Mouse (Mus musculus) liver, embryonic 13.5 days (tissue): ENCODE results near the gene Mapk8ip2. TPM values are rescaled to one million over a fixed set of nuclear protein-coding genes. Genes with fewer than 3 reads are reported as not detected.

Source experiments
- ATAC-seq: fragments of 200-750 bp; cut with Nextera tagmentation; 2 replicates; pipeline ENCODE4 v1.8.0; 2017; ENCODE audit warnings: low read depth, mild to moderate bottlenecking, moderate number of reproducible peaks, moderate library complexity
- DNase-seq: peaks from one replicate; pipeline ENCODE4 v3.0.0; 2022
- H3K27ac ChIP-seq: fragments of 300-500 bp; sonication (generic); 2 replicates; pipeline ENCODE4 v1.5.1; 2015; ENCODE audit warnings: moderate library complexity, mild to moderate bottlenecking, inconsistent platforms
- H3K27me3 ChIP-seq: fragments of 300-500 bp; sonication (generic); 2 replicates; pipeline ENCODE4 v1.6.1; 2015; ENCODE audit warnings: mild to moderate bottlenecking, inconsistent platforms
- H3K36me3 ChIP-seq: fragments of 300-500 bp; sonication (generic); 2 replicates; pipeline ENCODE4 v1.6.1; 2015; ENCODE audit warnings: mild to moderate bottlenecking, inconsistent platforms
- H3K4me1 ChIP-seq: fragments of 300-500 bp; sonication (generic); replicated peaks from 2 replicates; pipeline ENCODE4 v1.6.1; 2015; ENCODE audit warnings: inconsistent platforms
- H3K4me2 ChIP-seq: fragments of 300-500 bp; sonication (generic); 2 replicates; pipeline ENCODE4 v1.6.1; 2015; ENCODE audit warnings: inconsistent platforms, mild to moderate bottlenecking, moderate library complexity
- H3K4me3 ChIP-seq: fragments of 300-500 bp; sonication (generic); replicated peaks from 2 replicates; pipeline ENCODE4 v1.5.1; 2015; ENCODE audit warnings: mild to moderate bottlenecking, inconsistent platforms
- H3K9ac ChIP-seq: fragments of 300-500 bp; sonication (generic); 2 replicates; pipeline ENCODE4 v1.6.1; 2015; ENCODE audit warnings: mild to moderate bottlenecking, inconsistent platforms
- H3K9me3 ChIP-seq: fragments of 300-500 bp; sonication (generic); replicated peaks from 2 replicates; pipeline ENCODE4 v1.6.1; 2016; ENCODE audit warnings: inconsistent platforms
- WGBS: fragments of 180-500 bp; shearing (Covaris S2); methylation state at CpG from one replicate; pipeline ENCODE4 v1.1.7; 2015; ENCODE audit not compliant: insufficient replicate concordance; 5-methylcytosine and 5-hydroxymethylcytosine counted together
- polyA plus RNA-seq: library from polyadenylated mRNA; unstranded; fragments of >200 nt; fragmentation: Nextera tagmentation; extraction: Ambion mirVana; gene quantifications from 2 replicates; pipeline ENCODE4 v1.2.1, GENCODE M21; 2015

Mapk8ip2 gene
- 0.12 and 0.14 TPM in 2 replicates for polyA plus RNA-seq

DNA sequence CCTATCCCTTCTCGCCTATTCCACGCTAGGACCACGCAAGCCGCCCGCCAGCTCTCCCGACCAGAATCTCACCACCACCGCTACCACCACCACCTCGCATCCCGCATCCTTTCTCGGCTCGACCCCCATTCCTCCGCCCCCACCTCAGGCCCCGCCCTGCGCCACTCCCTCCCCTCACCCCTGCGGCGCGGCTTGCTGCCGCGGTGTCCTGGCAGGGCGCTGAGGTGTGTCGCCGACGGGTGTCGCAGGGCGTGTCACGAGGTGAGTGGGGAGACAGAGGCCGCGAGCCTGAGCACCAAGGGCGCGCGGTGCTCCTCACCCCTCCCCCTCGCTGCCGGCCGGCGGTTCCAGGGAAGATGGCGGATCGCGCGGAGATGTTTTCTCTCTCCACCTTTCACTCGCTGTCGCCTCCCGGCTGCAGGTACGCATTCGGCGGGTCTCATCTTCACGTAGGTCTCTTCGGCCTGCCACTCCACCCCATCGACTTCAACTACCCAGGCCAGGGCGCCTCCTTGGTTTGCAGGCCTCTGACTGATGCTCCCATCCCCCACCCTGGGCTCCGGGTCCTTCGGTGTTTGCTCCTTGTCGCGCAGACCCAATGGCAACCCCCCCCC, at the start of gene Mapk8ip2:
Gene Mapk8ip2, plus strand, starts transcription at position 49 of the 614 bp plus-strand sequence.
- H3K9ac ChIP-seq, result no peak within 1 kb of the TSS
- peaks cover 70% of the 10 kb centered on the region for H3K27me3 ChIP-seq
- DNase-seq (no peak), ATAC-seq (no peak)
- H3K9me3 ChIP-seq, result no peaks in the 10 kb centered on the region
- H3K4me3 ChIP-seq, result peak within 1 kb of the TSS; percentile 46
- H3K36me3 ChIP-seq, result no peaks in the 10 kb centered on the region
- no peak within 1 kb of the TSS for H3K27ac ChIP-seq
- H3K4me1 ChIP-seq, result peaks cover 11% of the 10 kb centered on the region
- 2% methylated on average over 53 of the region's 53 CpGs for WGBS
- H3K4me2 ChIP-seq, result peak within 1 kb of the TSS; percentile 58

- WGBS, result 59% methylated on average over 10 of the region's 10 CpGs
- Histone ChIP-seq H3K4me1 (no peaks in the 10 kb centered on the region), H3K9ac (no peak overlapping the region)
Measured at GRCm38 (mm10) chr15:89404831-89405623, 48.7 kb upstream of the Mapk8ip2 start.

GRCm38 (mm10) chr15:89406691-89407090, 47.0 kb upstream of the Mapk8ip2 start:
- no peak for ATAC-seq

More at GRCm38 (mm10) chr15:89404831-89405623, 48.7 kb upstream of the Mapk8ip2 start:
- Histone ChIP-seq H3K4me2 (no peak overlapping the region), H3K27me3 (no peaks in the 10 kb centered on the region), H3K9me3 (no peaks in the 10 kb centered on the region; the same call in 1 of the 2 replicates), H3K36me3 (no peaks in the 10 kb centered on the region), H3K4me3 (no peak overlapping the region), H3K27ac (no peak overlapping the region)
- no peak for DNase-seq
- ATAC-seq, result no peak

DNA sequence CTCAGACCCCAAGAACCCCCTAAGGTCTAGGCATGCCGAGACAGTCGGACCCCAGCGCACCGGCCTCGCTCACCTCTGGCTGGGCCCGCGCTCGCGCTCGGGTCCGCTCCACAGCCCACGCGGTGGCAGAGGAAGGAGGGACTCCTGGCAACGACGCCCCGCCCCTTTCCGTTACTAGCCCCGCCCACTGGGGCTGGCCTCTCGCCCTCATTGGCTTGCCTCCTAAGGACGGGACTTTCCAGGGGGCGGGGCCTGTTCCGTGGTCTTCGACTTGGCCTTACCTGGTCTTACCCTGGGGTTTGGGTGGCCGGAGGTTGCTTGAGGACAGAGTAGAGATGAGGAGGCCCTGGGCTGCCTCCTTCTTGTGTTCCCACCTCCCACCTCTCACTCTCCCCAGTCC, 43.6 kb upstream of the Mapk8ip2 start, which contains the start of gene Syce3:
Gene Syce3, minus strand, starts transcription at position 386 of the 400 bp plus-strand sequence.
- no peak within 1 kb of the TSS for H3K4me2 ChIP-seq
- no peak within 1 kb of the TSS for H3K4me3 ChIP-seq
- no peak within 1 kb of the TSS for H3K9ac ChIP-seq
- H3K4me1 ChIP-seq, result no peaks in the 10 kb centered on the region
- H3K27me3 ChIP-seq, result no peaks in the 10 kb centered on the region
- DNase-seq, result no peak
- H3K27ac ChIP-seq, result no peak within 1 kb of the TSS
- no peak for ATAC-seq
- 65% methylated on average over 19 of the region's 24 CpGs for WGBS
- H3K9me3 ChIP-seq, result no peaks in the 10 kb centered on the region; the same call in 1 of the 2 replicates
- no peaks in the 10 kb centered on the region for H3K36me3 ChIP-seq

More at GRCm38 (mm10) chr15:89406691-89407090, 47.0 kb upstream of the Mapk8ip2 start:
- Histone ChIP-seq H3K4me2 (no peak overlapping the region), H3K9ac (no peak overlapping the region), H3K4me1 (no peaks in the 10 kb centered on the region), H3K9me3 (no peaks in the 10 kb centered on the region; the same call in 1 of the 2 replicates), H3K27me3 (no peaks in the 10 kb centered on the region), H3K36me3 (no peaks in the 10 kb centered on the region), H3K27ac (no peak overlapping the region), H3K4me3 (no peak overlapping the region)
- no peak for DNase-seq

GRCm38 (mm10) chr15:89415282-89415681, 38.4 kb upstream of the Mapk8ip2 start:
- Histone ChIP-seq H3K4me3 (no peak overlapping the region), H3K4me2 (no peak overlapping the region), H3K9me3 (no peaks in the 10 kb centered on the region), H3K36me3 (peaks cover 6% of the 10 kb centered on the region), H3K4me1 (no peaks in the 10 kb centered on the region), H3K27me3 (no peaks in the 10 kb centered on the region), H3K9ac (no peak overlapping the region), H3K27ac (no peak overlapping the region)
- ATAC-seq (no peak), DNase-seq (no peak)
- WGBS, result 70% methylated on average over 8 of the region's 8 CpGs

DNA sequence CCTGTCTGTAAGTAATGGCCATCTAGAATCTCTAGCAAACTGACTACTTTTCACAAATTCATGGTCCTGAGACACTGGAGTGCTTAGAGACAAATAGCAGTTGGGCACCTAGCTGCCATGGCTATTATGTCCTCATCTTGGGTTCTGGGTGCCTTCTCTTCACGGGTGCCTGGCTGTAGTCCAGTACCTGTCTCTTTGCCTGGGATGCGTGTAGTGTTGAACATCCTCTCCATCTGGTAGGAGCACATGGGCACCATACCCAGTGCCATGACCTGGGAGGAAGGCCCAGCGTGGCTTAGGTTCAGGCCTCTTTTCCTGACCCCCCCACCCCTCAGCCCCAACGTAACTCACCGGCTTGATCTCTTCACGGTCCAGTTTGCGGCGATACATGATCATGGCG, 31.8 kb upstream of the Mapk8ip2 start:
- H3K27ac ChIP-seq, result no peak overlapping the region
- ATAC-seq (no peak), DNase-seq (no peak)
- H3K4me2 ChIP-seq, result no peak overlapping the region
- H3K36me3 ChIP-seq, result peaks cover 26% of the 10 kb centered on the region
- H3K9me3 ChIP-seq, result no peaks in the 10 kb centered on the region
- no peak overlapping the region for H3K9ac ChIP-seq
- H3K27me3 ChIP-seq, result no peaks in the 10 kb centered on the region
- peaks cover 17% of the 10 kb centered on the region for H3K4me1 ChIP-seq
- H3K4me3 ChIP-seq, result no peak overlapping the region
- WGBS, result 86% methylated on average over 9 of the region's 9 CpGs

GRCm38 (mm10) chr15:89424621-89425020, 29.1 kb upstream of the Mapk8ip2 start:
- 72% methylated on average over 8 of the region's 8 CpGs for WGBS
- Histone ChIP-seq H3K27me3 (no peaks in the 10 kb centered on the region), H3K4me3 (no peak overlapping the region), H3K4me2 (no peak overlapping the region), H3K9ac (no peak overlapping the region), H3K9me3 (no peaks in the 10 kb centered on the region), H3K36me3 (peaks cover 39% of the 10 kb centered on the region), H3K27ac (no peak overlapping the region), H3K4me1 (peaks cover 35% of the 10 kb centered on the region)
- DNase-seq, result no peak
- ATAC-seq, result no peak

- H3K27ac ChIP-seq, result peak within 1 kb of the TSS; percentile 39; the same call in 1 of the 2 replicates
- H3K27me3 ChIP-seq, result no peaks in the 10 kb centered on the region
- no peaks in the 10 kb centered on the region for H3K9me3 ChIP-seq
- 0 out of 2 replicates have a peak within 1 kb of the TSS, but pooled peaks have one; percentile 13 for H3K4me3 ChIP-seq
- H3K4me1 ChIP-seq, result peaks cover 43% of the 10 kb centered on the region
- WGBS, result 56% methylated on average over 6 of the region's 6 CpGs
- peaks cover 31% of the 10 kb centered on the region for H3K36me3 ChIP-seq
- H3K4me2 ChIP-seq, result peak within 1 kb of the TSS; percentile 34
- DNase-seq (no peak), ATAC-seq (no peak)
- H3K9ac ChIP-seq, result no peak within 1 kb of the TSS
Measured at GRCm38 (mm10) chr15:89425711-89426121, 28.0 kb upstream of the Mapk8ip2 start, which contains the start of gene Cpt1b. TSS of gene Cpt1b (minus strand) at chr15:89425863.

GRCm38 (mm10) chr15:89426716-89427115, 27.0 kb upstream of the Mapk8ip2 start:
- Histone ChIP-seq H3K27me3 (no peaks in the 10 kb centered on the region), H3K4me1 (peaks cover 53% of the 10 kb centered on the region), H3K36me3 (peaks cover 31% of the 10 kb centered on the region), H3K4me2 (no peak overlapping the region), H3K4me3 (no peak overlapping the region), H3K9me3 (no peaks in the 10 kb centered on the region), H3K9ac (no peak overlapping the region), H3K27ac (no peak overlapping the region)
- no peak for DNase-seq
- no peak for ATAC-seq
- 86% methylated on average over 10 of the region's 10 CpGs for WGBS

- Histone ChIP-seq H3K9ac (peak overlapping the region; percentile 88), H3K36me3 (peaks cover 29% of the 10 kb centered on the region), H3K4me2 (peak overlapping the region; percentile 94), H3K4me3 (peak overlapping the region; percentile 83), H3K27me3 (no peaks in the 10 kb centered on the region), H3K27ac (peak overlapping the region; percentile 100; the same call in 1 of the 2 replicates), H3K9me3 (no peaks in the 10 kb centered on the region), H3K4me1 (peaks cover 60% of the 10 kb centered on the region)
- WGBS, result 83% methylated on average over 19 of the region's 19 CpGs
- no peak for DNase-seq
- ATAC-seq, result no peak
Measured at GRCm38 (mm10) chr15:89428136-89428790, 25.4 kb upstream of the Mapk8ip2 start.

GRCm38 (mm10) chr15:89428821-89429351, 24.8 kb upstream of the Mapk8ip2 start:
- H3K4me3 ChIP-seq, result peak overlapping the region; percentile 83
- WGBS, result 9% methylated on average over 22 of the region's 22 CpGs
- H3K9ac ChIP-seq, result peak overlapping the region; percentile 88
- ATAC-seq (peak; percentile 9), DNase-seq (no peak)
- H3K9me3 ChIP-seq, result no peaks in the 10 kb centered on the region
- H3K36me3 ChIP-seq, result peaks cover 29% of the 10 kb centered on the region
- peak overlapping the region; percentile 94 for H3K4me2 ChIP-seq
- no peaks in the 10 kb centered on the region for H3K27me3 ChIP-seq
- H3K27ac ChIP-seq, result peak overlapping the region; percentile 100
- peaks cover 60% of the 10 kb centered on the region for H3K4me1 ChIP-seq
